Mouse (Mus musculus): ENCODE data around the gene Gm8251.
"Not testable (repeated sequence)": the region's sequence is repeated elsewhere in the genome, so short reads cannot be mapped to it uniquely, and the experiment has no call there.

Gm8251 gene

DNA sequence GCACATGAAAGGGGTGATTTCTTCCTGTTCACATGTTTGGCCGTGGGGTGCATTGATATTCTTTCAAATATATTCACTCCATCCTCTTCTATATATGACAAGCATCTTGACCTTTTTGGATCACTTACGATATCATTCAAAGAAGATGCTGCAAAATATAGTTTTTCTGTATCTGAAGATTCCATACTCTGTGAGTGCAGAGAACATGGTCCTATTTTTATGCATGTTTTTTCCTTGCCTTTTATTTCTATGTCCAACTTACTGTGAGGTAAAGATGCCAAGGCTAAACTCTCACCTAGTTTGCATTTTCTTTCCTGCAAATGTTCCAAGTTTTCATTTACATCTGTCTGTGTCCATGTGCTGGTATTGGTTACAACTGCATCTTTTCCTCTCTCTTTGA is at the start of gene Gm8251:
TSS of gene Gm8251 (minus strand) at position 101 of the 400 bp plus-strand sequence.
- DNase-seq (ENCODE audit: extremely low read depth, insufficient read length, low spot score) = no peak

DNA sequence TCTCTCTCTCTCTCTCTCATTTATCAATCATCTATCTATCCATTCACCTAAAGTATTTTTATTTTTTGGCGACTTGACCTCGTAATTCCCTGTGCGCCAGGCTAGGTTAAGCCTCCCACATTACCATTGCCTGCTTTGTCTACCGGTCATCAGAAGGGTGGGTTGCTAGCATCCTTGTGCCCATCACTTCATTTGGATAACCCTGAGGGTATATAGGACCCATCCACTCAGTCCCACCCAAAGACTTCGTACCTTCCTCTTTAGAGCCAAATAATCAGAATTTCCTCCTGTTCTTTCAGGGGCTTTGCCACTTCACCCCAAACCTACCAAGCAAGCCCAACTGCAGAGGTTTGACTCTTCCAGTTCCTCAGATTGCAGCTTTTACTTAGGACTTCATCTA is 41.2 kb upstream of the Gm8251 start:
- DNase-seq (ENCODE audit: extremely low read depth, insufficient read length, low spot score) = no peak

DNA sequence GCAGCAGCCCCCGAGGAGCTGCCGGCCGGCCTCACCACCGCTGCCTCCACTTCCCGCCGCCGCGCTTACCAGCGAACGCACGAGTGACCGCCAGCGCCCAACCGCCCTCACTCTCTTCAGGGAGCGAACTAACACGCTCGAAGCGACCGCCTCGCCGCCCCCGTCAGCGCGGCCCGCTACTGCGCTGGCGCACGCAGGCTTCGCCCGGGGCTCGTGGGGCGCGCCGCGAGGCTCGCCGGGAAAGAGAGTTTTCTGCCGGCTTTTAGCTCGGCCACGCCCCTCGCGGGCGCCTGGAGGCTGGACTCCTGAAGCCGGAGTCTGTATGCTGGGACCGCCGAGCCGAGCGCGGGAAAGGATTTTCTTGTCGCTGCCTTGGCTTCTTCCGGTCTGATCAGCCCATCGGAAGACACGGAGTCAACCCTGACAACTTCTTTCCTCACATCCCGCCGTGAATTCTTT is 40.6 kb upstream of the Gm8251 start, which contains the start of gene Tex30:
TSS of gene Tex30 (minus strand) at position 183 of the 459 bp plus-strand sequence.
- DNase-seq (ENCODE audit: extremely low read depth, insufficient read length, low spot score) = peak; percentile 99

DNA sequence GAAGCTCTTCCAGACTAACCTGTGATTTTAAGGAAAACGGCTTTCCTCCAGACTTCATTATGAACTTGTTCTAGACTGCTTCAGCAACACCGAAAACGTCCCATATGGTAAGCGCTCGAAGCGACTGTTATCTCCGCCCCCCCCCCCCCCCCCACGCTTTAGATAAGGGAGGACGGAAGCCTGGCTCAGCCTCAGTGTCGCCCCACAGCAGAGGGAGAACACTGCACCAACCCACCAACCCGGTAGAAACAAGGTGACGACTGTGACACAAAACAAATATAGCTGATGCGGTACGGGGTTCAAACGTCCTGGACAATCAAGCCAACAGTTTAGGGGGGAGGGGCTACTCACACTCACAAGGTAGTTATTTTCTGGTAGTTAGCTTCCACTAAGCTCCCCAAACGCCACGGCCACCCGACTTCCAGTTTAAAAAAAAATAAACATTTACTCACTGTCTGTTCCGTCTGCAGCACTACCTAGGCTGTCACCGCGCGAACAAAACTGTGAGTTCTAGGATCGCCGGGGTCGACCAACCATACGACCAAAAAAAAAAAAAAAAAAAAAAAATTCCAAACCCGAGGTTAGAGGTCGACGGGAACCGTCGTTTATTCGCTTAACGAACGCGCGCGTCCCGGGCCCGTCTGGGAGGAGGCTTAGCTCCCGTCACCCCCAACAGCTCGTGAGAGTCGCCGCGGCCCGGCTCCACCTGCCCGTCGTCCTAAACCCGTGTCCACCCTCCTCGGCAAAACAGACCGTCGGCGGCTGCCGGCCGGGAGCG is 39.9 kb upstream of the Gm8251 start:
- DNase-seq (ENCODE audit: extremely low read depth, insufficient read length, low spot score) = no peak

DNA sequence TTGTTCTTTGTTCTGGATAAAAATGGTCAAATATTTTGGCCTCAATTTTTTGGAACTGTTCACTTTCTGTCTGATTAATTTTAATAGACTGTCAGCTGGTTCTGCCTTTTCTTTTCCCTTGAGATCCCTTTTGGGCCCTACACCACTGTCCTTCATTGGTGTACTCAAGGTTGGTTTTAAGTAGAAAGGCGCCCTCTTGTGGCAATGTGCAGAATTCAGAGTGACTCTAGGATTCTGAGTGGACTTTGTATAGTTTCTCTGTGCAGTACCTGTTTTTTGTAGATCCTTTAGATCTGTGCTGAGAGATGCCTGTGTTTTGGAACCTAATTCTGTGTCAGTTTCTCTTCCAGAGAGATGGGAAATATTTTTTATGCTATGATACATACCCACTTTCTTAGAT is 2.9 kb upstream of the Gm8251 start:
- peak; percentile 11 for DNase-seq (ENCODE audit: extremely low read depth, insufficient read length, low spot score)

DNA sequence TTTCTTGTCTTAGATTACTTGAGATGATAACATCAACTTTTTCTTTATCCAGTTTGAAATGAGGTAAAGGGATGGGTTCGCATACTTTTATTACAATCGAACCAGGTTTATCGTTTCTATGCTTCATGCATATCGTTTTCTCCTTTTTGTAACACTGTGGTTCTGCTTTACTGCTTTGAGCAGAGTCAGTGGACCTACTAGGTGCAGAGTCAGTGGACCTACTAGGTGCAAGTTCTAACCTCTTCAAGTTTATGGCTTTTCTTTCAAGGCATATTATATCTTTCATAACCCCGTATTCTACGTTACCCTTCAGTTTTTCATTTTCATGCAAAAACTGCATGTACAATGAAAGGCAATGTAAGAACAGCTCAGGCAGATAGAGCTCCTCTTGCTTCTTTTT is 1.7 kb upstream of the Gm8251 start:
- no peak for DNase-seq (ENCODE audit: extremely low read depth, insufficient read length, low spot score)

DNA sequence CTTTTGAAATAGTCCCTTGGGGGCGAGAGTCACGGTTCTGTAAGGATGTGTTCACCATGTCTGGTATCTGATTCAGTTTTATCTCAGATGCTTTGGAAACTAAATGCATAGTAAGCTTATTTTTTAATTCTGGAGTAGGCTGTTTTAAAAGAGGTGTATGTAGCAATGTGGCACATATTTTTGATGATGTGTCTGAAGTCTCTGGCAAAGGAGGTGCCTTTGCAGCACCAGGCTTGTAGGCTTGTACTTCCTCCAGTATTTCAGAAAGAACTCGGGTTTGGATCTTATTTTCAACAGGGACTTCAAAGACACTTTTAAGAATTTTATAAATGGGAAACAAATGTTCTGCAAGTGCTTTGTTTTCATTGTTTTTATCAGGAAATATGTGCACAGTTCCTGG is 3.9 kb downstream of the Gm8251 start:
- no peak for DNase-seq (ENCODE audit: extremely low read depth, insufficient read length, low spot score)

DNA sequence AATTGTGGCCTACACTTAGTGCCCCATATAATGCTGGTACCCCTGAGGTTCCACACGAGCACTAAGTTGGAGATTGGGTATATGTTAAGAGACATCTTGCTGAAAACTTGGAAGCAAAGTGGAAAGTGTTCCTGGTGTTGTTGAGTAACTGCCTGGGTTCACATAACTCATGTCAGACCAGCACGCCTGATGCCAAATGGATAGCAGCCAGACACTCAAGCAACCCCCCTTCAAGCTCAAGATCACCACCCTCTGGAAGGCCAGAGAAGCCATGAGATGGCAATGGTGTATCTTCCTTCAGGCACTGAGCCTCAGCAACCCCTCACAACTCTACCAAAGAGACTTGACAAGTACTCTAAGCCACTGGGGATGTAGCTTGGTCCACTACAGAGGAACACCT is 15.2 kb downstream of the Gm8251 start:
- no peak for DNase-seq (ENCODE audit: extremely low read depth, insufficient read length, low spot score)

DNA sequence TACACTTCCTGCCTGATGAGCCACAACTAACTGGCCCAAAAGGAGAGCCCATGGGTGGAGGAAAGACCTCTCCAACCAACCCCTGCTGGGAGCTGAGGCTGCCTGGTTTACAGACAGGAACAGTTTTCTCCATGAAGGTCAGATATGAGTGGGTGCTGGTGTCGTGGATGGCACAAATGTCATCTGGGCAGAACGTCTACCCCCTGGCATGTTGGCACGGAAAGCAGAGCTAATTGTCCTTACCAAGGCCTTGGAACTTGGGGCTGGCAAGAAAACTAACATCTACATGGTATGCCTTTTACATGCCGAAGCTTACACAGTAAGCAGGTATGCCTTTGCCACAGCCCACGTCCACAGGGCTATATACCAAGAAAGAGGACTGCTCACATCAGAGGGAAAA is 16.0 kb downstream of the Gm8251 start:
- not testable (repeated sequence) for DNase-seq (ENCODE audit: extremely low read depth, insufficient read length, low spot score)

DNA sequence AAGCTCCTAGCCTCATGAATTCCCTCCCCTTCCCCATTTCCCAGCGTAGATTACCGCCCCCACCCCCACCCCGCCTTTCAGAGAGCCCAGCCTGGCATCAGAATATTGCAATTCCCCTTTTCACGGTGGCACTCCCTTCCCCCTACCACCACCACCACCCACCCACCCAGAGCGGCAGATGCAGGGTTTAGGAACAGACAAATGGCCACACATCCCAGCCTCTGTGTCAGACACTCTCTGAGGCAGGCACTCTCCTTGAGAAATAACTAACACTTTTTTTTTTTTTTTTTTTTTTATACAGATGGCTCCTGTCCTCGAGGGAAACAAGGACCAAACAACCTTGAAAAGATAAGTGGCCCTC is 19.2 kb downstream of the Gm8251 start:
- DNase-seq (ENCODE audit: extremely low read depth, insufficient read length, low spot score) = no peak

DNA sequence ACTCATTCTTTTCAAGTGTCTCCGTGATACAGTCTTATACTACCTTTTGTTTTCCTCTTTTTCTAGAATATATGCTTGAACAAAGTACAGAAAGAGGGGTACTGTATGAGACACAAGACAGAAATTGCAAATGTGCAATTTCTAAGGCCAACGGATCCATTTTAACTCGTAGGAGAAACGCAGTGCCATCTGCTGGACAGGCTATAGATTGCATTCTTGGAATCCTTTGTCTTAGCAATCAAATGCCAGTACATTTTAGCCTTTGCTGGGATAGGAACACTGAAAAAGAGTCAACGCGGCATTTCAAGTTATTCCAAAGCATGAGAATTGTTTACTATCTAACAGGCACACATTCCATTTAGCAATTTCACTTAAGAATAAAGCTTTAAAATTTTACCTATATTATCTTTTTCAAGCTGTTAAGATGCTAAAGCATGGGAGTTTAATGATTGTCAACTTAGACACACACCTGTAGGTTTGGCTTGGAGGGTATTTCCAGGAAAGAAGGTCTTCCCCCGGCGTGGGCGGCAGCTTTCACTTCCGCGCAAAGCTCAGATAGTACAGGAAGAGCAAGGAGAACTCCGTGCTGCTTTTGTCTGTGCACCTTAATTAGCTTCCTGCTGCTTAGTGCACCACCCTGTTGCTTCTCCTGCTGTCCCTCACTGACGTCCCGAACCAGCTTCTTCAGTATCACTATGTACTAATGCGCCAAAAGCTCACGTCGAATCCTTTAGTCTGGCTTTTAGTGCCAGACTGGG is 19.8 kb downstream of the Gm8251 start:
- no peak for DNase-seq (ENCODE audit: extremely low read depth, insufficient read length, low spot score)

DNA sequence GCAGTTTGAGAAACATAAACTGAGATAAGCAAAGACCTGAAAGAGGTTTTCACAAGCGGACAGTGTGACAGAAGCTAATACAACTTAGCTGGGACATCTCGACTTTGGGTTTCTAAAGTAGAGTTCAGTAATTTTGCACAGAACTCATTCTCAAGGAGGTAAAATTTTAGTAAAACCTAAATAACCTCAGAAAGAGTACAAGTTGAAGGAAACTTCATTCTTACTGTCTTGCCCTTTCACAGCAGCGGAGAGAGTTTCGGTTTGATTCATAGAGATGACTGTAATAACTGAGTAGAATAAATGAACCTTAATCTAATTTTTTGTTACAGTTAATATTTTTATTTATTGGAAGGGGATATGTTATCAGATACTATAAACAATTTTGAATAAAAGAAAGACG is 28.8 kb downstream of the Gm8251 start:
- DNase-seq (ENCODE audit: extremely low read depth, insufficient read length, low spot score) = no peak

DNA sequence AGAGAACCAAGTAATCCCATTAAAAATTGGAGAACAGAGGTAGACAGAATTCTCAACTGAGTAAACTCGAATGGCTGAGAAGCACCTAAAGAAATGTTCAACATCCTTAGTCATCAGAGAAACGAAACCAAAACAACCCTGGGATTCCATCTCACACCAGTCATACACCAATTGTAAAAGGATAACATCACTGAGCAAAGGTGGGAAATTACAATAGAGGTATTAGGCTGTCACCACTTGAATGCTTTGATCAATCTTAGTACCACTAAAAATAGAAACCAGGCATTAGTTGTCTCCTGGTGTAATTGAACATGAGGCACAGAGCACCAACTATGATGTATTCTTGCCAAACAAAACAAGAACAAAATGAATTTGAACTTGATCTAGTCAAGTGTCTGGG is 29.5 kb downstream of the Gm8251 start:
- DNase-seq (ENCODE audit: extremely low read depth, insufficient read length, low spot score) = no peak

DNA sequence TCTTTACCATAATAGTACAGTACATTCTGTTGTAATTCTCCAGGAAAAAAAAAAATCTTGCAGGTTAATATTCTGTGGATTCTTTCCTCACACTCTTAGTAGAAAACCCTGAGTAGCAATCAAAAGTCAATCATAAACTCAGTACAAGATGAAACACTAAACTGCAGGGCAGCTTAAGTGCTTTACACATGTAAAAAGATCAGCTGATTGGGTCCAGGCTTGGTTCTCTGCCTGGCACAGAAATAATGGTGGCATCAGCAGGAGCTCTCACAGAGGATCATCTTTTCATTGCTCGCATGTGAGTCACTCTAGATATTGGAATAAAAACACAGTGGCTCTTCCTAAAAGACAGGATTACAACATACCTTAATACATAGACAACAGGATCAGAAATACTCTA is 34.1 kb downstream of the Gm8251 start:
- no peak for DNase-seq (ENCODE audit: extremely low read depth, insufficient read length, low spot score)

DNA sequence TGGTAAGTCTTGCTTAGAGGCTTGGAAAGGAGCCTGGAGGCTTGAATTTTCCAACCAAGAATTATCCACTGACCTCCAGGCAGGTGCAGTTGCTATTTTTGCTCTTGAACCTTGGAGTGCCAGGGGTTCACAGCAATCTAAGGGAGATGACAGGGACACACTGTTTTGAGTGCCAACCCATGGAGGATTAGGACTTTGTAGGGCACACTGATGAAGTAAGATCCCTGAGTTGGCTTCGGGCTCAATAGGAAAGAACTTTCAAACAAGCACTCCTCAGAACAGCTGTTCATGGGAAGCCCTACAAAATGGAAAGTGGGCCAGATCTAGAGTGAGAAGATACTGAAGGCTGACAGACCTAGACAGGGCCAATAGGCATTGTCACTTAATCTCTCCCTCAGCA is 39.1 kb downstream of the Gm8251 start:
- no peak for DNase-seq (ENCODE audit: extremely low read depth, insufficient read length, low spot score)

DNA sequence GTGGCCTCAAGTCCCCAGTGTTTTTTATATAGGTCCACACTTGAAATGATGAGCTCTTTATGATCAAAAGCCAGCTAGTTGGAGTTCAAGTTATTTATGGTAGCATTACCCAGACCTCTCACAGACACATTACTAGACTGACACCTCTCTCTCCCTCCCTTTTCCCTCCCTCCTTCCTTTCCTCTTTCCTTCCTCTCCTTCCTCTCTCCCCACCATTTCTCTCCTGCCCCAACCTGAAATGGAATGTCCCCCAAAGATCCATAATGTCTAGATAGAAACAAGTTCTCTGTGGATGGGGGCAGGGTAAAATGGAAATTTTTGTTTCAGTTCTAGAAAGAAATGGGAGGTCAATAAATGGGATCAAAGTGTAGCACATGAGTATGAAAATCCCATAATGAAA is 41.8 kb downstream of the Gm8251 start, which contains the start of gene Mettl21c:
TSS of gene Mettl21c (minus strand) at position 101 of the 400 bp plus-strand sequence.
- no peak for DNase-seq (ENCODE audit: extremely low read depth, insufficient read length, low spot score)

DNA sequence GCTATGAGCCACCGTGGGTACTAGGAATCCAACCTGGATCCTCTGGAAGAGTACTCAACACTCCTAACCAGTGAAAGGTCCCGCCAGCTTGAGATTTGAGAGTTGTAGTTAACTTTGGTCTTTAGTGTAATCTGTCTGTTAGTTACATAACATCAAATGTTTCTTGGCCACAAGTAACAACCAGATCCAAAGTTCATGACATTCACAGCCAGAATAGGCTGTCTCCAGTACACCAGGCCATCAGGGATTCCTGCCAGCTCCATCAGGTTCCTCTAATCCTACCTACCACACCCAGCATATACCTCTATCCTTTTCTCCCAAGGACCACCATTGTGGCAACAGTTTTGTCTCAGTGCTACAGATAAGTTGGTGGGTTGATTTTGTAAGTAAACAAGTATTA is 46.2 kb downstream of the Gm8251 start:
- no peak for DNase-seq (ENCODE audit: extremely low read depth, insufficient read length, low spot score)

All from 3134 (cell line).